Mouse (Mus musculus) forebrain, embryonic 10.5 days (tissue): ENCODE data around the gene Adamts8. TPM values are rescaled to one million over a fixed set of nuclear protein-coding genes. Genes with fewer than 3 reads are reported as not detected.

Experiments used
- DNase-seq: peaks from one replicate; pipeline ENCODE4 v3.0.0-alpha.2; 2017; ENCODE audit warnings: low spot score; ENCODE audit errors: extremely low spot score
- H3K27ac ChIP-seq: fragments of 300-500 bp; sonication (generic); 2 replicates; pipeline ENCODE4 v1.5.1; 2016; ENCODE audit warnings: mild to moderate bottlenecking
- H3K27me3 ChIP-seq: fragments of 300-500 bp; sonication (generic); 2 replicates; pipeline ENCODE4 v1.6.1; 2016; ENCODE audit warnings: mild to moderate bottlenecking; ENCODE audit not compliant: poor library complexity, severe bottlenecking
- H3K36me3 ChIP-seq: fragments of 300-500 bp; sonication (generic); replicated peaks from 2 replicates; pipeline ENCODE4 v1.6.1; 2016; ENCODE audit warnings: mild to moderate bottlenecking, moderate library complexity
- H3K4me1 ChIP-seq: fragments of 300-500 bp; sonication (generic); 2 replicates; pipeline ENCODE4 v1.6.1; 2016
- H3K4me3 ChIP-seq: fragments of 300-500 bp; sonication (generic); 2 replicates; pipeline ENCODE4 v1.5.1; 2016; ENCODE audit warnings: mild to moderate bottlenecking, moderate library complexity
- H3K9me3 ChIP-seq: fragments of 300-500 bp; sonication (generic); 2 replicates; pipeline ENCODE4 v1.6.1; 2016; ENCODE audit warnings: mild to moderate bottlenecking, moderate library complexity
- WGBS: fragments of 180-500 bp; shearing (Covaris S2); methylation state at CpG from one replicate; pipeline ENCODE4 v1.1.7; 2016; 5-methylcytosine and 5-hydroxymethylcytosine counted together
- polyA plus RNA-seq: library from polyadenylated mRNA; unstranded; fragments of >200 nt; fragmentation: Nextera tagmentation; extraction: Ambion mirVana; gene quantifications from 2 replicates; pipeline ENCODE4 v1.2.1, GENCODE M21; 2016

Gene Adamts8
- polyA plus RNA-seq, 1 experiment from 2014 or later: 0.42 TPM

DNA sequence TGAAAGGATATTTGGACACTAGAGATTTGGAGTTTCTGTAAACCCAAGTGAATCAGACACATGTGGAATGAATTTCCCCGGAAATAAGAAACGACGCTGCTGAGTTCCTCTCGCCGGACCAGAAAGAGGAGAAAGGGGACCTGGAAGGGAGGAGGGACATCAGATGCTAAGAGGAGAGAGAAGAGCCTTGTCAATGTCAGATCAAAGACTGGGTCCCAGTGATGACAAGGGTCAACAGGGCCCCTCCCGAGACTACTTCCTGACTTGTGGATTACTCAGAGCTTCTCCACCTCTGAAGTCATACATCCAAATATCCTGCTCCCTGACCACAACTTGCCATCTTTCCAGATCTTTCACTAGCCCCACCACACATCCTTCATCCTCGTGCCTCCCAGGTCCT, 24.5 kb downstream of the Adamts8 start:
- peaks cover 7% of the 10 kb centered on the region; the same call in 1 of the 2 replicates for H3K4me1 ChIP-seq
- no peaks in the 10 kb centered on the region for H3K9me3 ChIP-seq
- WGBS: 59% methylated on average over 7 of the region's 7 CpGs
- no peaks in the 10 kb centered on the region for H3K36me3 ChIP-seq
- no peaks in the 10 kb centered on the region for H3K27me3 ChIP-seq
- no peak overlapping the region for H3K4me3 ChIP-seq
- no peak for DNase-seq
- H3K27ac ChIP-seq: no peak overlapping the region

DNA sequence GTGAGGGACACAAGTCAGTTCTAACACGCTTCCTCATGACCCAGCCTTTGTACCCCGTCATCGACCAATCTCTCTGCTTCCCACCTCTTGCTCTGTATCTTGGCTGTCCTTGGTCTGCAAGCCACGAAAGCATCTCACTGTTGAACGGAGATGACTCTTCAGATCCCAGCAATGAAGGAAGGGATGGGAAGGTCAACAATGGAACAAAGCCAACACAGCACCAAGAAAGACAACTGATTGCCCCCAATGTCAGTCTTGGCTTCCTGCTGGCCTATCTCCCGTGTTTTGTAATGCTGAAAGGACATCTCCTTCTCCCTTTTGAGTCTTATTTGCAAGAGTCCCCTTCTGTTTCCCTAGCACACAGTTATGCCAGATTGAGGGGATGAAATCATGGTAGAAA, 25.8 kb downstream of the Adamts8 start:
- Histone ChIP-seq H3K27ac (no peak overlapping the region), H3K4me3 (no peak overlapping the region), H3K27me3 (no peaks in the 10 kb centered on the region), H3K9me3 (no peaks in the 10 kb centered on the region), H3K4me1 (peaks cover 7% of the 10 kb centered on the region; the same call in 1 of the 2 replicates), H3K36me3 (no peaks in the 10 kb centered on the region)
- WGBS: 88% methylated on average over 6 of the region's 6 CpGs
- DNase-seq: no peak

DNA sequence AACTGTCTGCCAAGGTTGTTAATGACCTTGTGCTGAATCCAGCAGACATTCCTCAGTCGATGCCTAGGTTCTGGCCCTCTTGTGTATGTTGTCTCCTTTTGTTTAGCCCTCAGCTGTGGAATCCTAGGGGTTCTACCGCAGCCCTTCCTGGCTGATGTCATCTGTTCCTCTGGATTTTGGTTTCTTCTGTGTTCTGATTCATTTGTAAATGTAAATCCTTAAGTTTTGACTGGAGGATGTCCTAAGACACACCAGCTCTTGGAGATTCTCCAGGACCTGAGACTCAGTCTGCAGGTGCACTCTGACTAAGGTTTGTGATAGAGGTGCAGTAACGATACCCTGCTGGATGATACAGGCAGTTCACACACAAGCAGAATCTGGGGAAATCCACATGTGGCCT, 27.6 kb downstream of the Adamts8 start:
- Histone ChIP-seq H3K4me3 (no peak overlapping the region), H3K4me1 (peaks cover 7% of the 10 kb centered on the region; the same call in 1 of the 2 replicates), H3K9me3 (no peaks in the 10 kb centered on the region), H3K36me3 (no peaks in the 10 kb centered on the region), H3K27me3 (no peaks in the 10 kb centered on the region), H3K27ac (no peak overlapping the region)
- DNase-seq: no peak
- WGBS: 75% methylated on average over 3 of the region's 3 CpGs

DNA sequence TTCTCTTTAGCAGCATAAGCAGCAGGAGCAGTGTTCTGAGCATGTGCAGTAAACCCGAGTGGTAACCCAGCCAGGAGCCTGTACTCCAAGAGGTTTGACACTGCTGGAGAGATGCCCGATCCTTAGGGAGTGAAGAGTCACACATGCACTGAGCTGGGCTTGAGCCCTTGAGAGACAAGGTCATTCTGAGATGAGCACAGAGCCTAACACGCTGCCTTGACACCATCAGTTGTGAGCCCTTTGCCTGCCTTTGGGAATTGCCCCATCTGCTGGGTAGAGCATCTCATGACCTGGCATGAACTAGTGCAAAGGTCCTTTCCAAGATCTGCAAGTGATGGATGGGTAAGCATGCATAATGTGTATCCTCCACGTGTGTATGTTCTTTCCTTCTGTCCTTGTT, 29.6 kb downstream of the Adamts8 start:
- Histone ChIP-seq H3K4me3 (no peak overlapping the region), H3K36me3 (no peaks in the 10 kb centered on the region)

GRCm38 (mm10) chr9:30976339-30977023, 34.1 kb downstream of the Adamts8 start:
- Histone ChIP-seq H3K27ac (no peak overlapping the region), H3K4me3 (no peak overlapping the region), H3K4me1 (no peaks in the 10 kb centered on the region), H3K9me3 (no peaks in the 10 kb centered on the region), H3K27me3 (no peaks in the 10 kb centered on the region), H3K36me3 (no peaks in the 10 kb centered on the region)
- DNase-seq: no peak
- 71% methylated on average over 11 of the region's 11 CpGs for WGBS

More for the DNA sequence above, 29.6 kb downstream of the Adamts8 start:
- Histone ChIP-seq H3K9me3 (no peaks in the 10 kb centered on the region), H3K4me1 (peaks cover 7% of the 10 kb centered on the region; the same call in 1 of the 2 replicates), H3K27me3 (no peaks in the 10 kb centered on the region), H3K27ac (no peak overlapping the region)
- no peak for DNase-seq
- WGBS: 62% methylated on average over 4 of the region's 4 CpGs

GRCm38 (mm10) chr9:30980467-30980866, 38.1 kb downstream of the Adamts8 start:
- 89% methylated on average over 2 of the region's 2 CpGs for WGBS
- Histone ChIP-seq H3K4me3 (no peak overlapping the region), H3K27ac (no peak overlapping the region), H3K27me3 (no peaks in the 10 kb centered on the region), H3K36me3 (no peaks in the 10 kb centered on the region), H3K9me3 (no peaks in the 10 kb centered on the region), H3K4me1 (no peaks in the 10 kb centered on the region)
- DNase-seq: no peak

DNA sequence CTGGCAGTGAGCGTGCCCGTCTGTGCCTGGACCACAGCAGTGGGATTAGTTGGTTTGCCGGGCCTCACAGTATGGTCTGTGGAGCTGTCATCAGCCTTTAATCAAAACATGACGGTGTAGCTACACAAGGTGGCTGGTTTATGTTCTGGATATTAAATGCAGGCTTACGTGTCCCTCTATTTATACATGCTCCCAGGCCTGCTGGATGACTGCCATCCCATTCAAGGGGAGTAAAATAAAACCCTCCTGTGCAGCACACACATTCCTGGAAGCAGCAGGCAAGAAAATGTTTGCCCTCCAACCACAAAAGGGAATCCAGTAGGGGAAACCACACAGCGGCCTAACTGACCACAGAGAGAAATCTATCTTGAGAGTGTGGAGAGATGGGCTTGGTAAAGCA, 43.4 kb downstream of the Adamts8 start:
- WGBS: 84% methylated on average over 6 of the region's 6 CpGs
- Histone ChIP-seq H3K27ac (no peak overlapping the region), H3K36me3 (no peaks in the 10 kb centered on the region), H3K4me3 (no peak overlapping the region), H3K27me3 (no peaks in the 10 kb centered on the region), H3K4me1 (no peaks in the 10 kb centered on the region), H3K9me3 (no peaks in the 10 kb centered on the region)
- no peak for DNase-seq

GRCm38 (mm10) chr9:30993106-30993505, 50.7 kb downstream of the Adamts8 start:
- WGBS: 89% methylated on average over 5 of the region's 5 CpGs
- Histone ChIP-seq H3K9me3 (no peaks in the 10 kb centered on the region), H3K4me1 (no peaks in the 10 kb centered on the region), H3K27ac (no peak overlapping the region), H3K27me3 (no peaks in the 10 kb centered on the region), H3K36me3 (no peaks in the 10 kb centered on the region), H3K4me3 (no peak overlapping the region)
- DNase-seq: no peak

GRCm38 (mm10) chr9:30996590-30997562, 54.5 kb downstream of the Adamts8 start:
- 86% methylated on average over 12 of the region's 12 CpGs for WGBS

DNA sequence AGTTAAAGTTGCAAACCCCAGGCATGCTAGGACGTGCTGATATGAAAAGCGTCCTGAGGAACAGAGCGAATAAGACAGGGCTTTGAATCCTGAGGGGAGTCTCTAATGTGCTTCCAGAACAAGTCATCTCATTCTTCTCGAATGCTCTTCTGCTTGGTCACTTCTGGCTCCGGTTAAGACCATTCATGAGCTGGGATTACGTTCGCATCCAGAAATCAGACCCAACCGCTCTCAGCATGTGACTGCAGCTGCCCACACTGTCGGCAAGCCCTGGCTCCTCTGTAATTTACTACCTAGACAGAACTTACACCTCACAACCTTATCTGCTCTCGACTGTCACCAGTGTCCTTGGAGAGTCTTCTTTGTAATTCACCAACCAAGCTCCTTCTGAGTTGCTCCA, 58.3 kb downstream of the Adamts8 start:
- no peak overlapping the region for H3K27ac ChIP-seq
- no peak for DNase-seq
- H3K4me3 ChIP-seq: no peak overlapping the region
- 90% methylated on average over 10 of the region's 10 CpGs for WGBS
- no peaks in the 10 kb centered on the region for H3K36me3 ChIP-seq
- H3K9me3 ChIP-seq: no peaks in the 10 kb centered on the region
- H3K27me3 ChIP-seq: no peaks in the 10 kb centered on the region
- H3K4me1 ChIP-seq: no peaks in the 10 kb centered on the region

More at GRCm38 (mm10) chr9:30996590-30997562, 54.5 kb downstream of the Adamts8 start:
- no peak overlapping the region for H3K27ac ChIP-seq
- H3K4me3 ChIP-seq: no peak overlapping the region
- no peaks in the 10 kb centered on the region for H3K4me1 ChIP-seq
- H3K36me3 ChIP-seq: no peaks in the 10 kb centered on the region
- H3K9me3 ChIP-seq: no peaks in the 10 kb centered on the region
- no peak for DNase-seq
- H3K27me3 ChIP-seq: no peaks in the 10 kb centered on the region

- Histone ChIP-seq H3K4me3 (no peak overlapping the region), H3K27ac (no peak overlapping the region), H3K9me3 (no peaks in the 10 kb centered on the region), H3K4me1 (no peaks in the 10 kb centered on the region), H3K36me3 (no peaks in the 10 kb centered on the region), H3K27me3 (no peaks in the 10 kb centered on the region)
- WGBS: 91% methylated on average over 4 of the region's 4 CpGs
- DNase-seq: no peak
These were observed 60.2 kb downstream of the Adamts8 start for GRCm38 (mm10) chr9:31002528-31002927.

- Histone ChIP-seq H3K27me3 (no peaks in the 10 kb centered on the region), H3K4me3 (no peak overlapping the region), H3K27ac (no peak overlapping the region), H3K9me3 (no peaks in the 10 kb centered on the region), H3K4me1 (no peaks in the 10 kb centered on the region), H3K36me3 (no peaks in the 10 kb centered on the region)
- 81% methylated on average over 2 of the region's 2 CpGs for WGBS
- DNase-seq: no peak
These were observed 67.0 kb downstream of the Adamts8 start for GRCm38 (mm10) chr9:31009334-31009733.

DNA sequence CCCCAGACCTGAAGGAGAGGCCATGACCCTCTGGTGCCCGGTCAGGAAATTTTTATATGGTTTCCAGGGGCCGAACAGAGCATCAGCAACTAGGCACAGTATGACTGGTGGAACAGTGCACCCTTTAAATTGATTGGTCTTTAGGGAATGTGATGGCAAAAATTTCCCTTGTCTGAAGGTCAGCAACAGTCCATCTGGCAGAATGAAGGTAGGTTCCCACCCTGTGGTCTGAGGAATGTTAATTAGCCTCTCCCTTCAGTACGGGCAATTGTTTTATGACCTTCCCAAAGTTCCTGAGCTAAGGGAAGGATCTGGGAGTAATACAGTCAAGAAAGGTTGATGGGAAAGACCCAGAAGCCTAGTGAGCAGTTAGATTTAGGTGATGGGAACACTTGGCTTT, 67.7 kb downstream of the Adamts8 start:
- WGBS: 77% methylated on average over 3 of the region's 3 CpGs

More for the DNA sequence above, 67.7 kb downstream of the Adamts8 start:
- Histone ChIP-seq H3K36me3 (no peaks in the 10 kb centered on the region), H3K4me1 (no peaks in the 10 kb centered on the region), H3K9me3 (no peaks in the 10 kb centered on the region), H3K27me3 (no peaks in the 10 kb centered on the region), H3K27ac (no peak overlapping the region), H3K4me3 (no peak overlapping the region)
- DNase-seq: no peak
